Mouse (Mus musculus) frontal cortex, adult 2 months (tissue): ENCODE measurements at regions not wholly inside any gene's neighbourhood (a gene's known extent, or its start where the extent isn't known, plus 50 kb on each side); places are given as distances from the start of the nearest gene placed in this dataset.
A peak's percentile ranks its signal among the peaks of the same experiment; 100 is the strongest.

Experiments
- DNase-seq, 2 experiments: peaks; one replicate each; pipeline ENCODE4 v3.0.0; 2022; ENCODE audit warnings: low spot score in 1 of 2; ENCODE audit errors: extremely low spot score in 1 of 2

- DNase-seq = peak; percentile 1 to 75
Measured at GRCm38 (mm10) chr13:68167826-68168225, 304.7 kb downstream of the BC048507 start.

GRCm38 (mm10) chr13:68173456-68173855 is 310.3 kb downstream of the BC048507 start:
- DNase-seq = peak in 1 of 2 experiments; percentile 2
